Mouse (Mus musculus) heart, embryonic 13.5 days (tissue): Measurements from ENCODE around the gene BC051019. TPM values are rescaled to one million over a fixed set of nuclear protein-coding genes. Genes with fewer than 3 reads are reported as not detected.

Experiments used
- ATAC-seq: fragments of 200-750 bp; cut with Nextera tagmentation; 2 replicates; pipeline ENCODE4 v1.8.0; 2017; ENCODE audit warnings: moderate TSS enrichment; ENCODE audit not compliant: insufficient number of reproducible peaks, low FRiP score, low TSS enrichment; ENCODE audit errors: extremely low read depth
- H3K27ac ChIP-seq: fragments of 300-500 bp; sonication (generic); replicated peaks from 2 replicates; pipeline ENCODE4 v1.5.1; 2015; ENCODE audit warnings: moderate library complexity, mild to moderate bottlenecking, inconsistent platforms
- H3K27me3 ChIP-seq: fragments of 300-500 bp; sonication (generic); replicated peaks from 2 replicates; pipeline ENCODE4 v1.6.1; 2015; ENCODE audit warnings: mild to moderate bottlenecking, inconsistent platforms
- H3K36me3 ChIP-seq: fragments of 300-500 bp; sonication (generic); 2 replicates; pipeline ENCODE4 v1.6.1; 2015; ENCODE audit warnings: mild to moderate bottlenecking, inconsistent platforms
- H3K4me1 ChIP-seq: fragments of 300-500 bp; sonication (generic); 2 replicates; pipeline ENCODE4 v1.6.1; 2015; ENCODE audit warnings: inconsistent platforms
- H3K4me2 ChIP-seq: fragments of 300-500 bp; sonication (generic); 2 replicates; pipeline ENCODE4 v1.6.1; 2015; ENCODE audit warnings: inconsistent platforms, mild to moderate bottlenecking, moderate library complexity
- H3K4me3 ChIP-seq: fragments of 300-500 bp; sonication (generic); 2 replicates; pipeline ENCODE4 v1.5.1; 2015; ENCODE audit warnings: moderate library complexity, mild to moderate bottlenecking, inconsistent platforms
- H3K9ac ChIP-seq: fragments of 300-500 bp; sonication (generic); 2 replicates; pipeline ENCODE4 v1.6.1; 2015; ENCODE audit warnings: inconsistent platforms, mild to moderate bottlenecking, moderate library complexity
- H3K9me3 ChIP-seq: fragments of 300-500 bp; sonication (generic); 2 replicates; pipeline ENCODE4 v1.6.1; 2016; ENCODE audit warnings: inconsistent platforms
- WGBS: fragments of 180-500 bp; shearing (Covaris S2); methylation state at CpG from one replicate; pipeline ENCODE4 v1.1.7; 2015; ENCODE audit warnings: mixed read lengths; 5-methylcytosine and 5-hydroxymethylcytosine counted together
- polyA plus RNA-seq: library from polyadenylated mRNA; unstranded; fragments of >200 nt; fragmentation: Nextera tagmentation; extraction: Ambion mirVana; gene quantifications from 2 replicates; pipeline ENCODE4 v1.2.1, GENCODE M21; 2015

The BC051019 gene
- polyA plus RNA-seq, result 0.09 and 0.12 TPM in 2 replicates

- Histone ChIP-seq H3K36me3 (no peaks in the 10 kb centered on the region), H3K27me3 (no peaks in the 10 kb centered on the region), H3K9me3 (no peaks in the 10 kb centered on the region), H3K4me1 (0 out of 2 replicates have a peak, but pooled peaks cover under 1% of the 10 kb centered on the region), H3K4me3 (no peak within 1 kb of the TSS), H3K9ac (no peak within 1 kb of the TSS), H3K4me2 (no peak within 1 kb of the TSS), H3K27ac (no peak within 1 kb of the TSS)
- WGBS, result 90% methylated on average over 5 of the region's 5 CpGs
- ATAC-seq, result no peak
These were observed at the start of gene BC051019 for GRCm38 (mm10) chr7:109723697-109724096. TSS of gene BC051019 (minus strand) at chr7:109723850.

- Histone ChIP-seq H3K4me1 (no peaks in the 10 kb centered on the region), H3K36me3 (no peaks in the 10 kb centered on the region), H3K9me3 (no peaks in the 10 kb centered on the region), H3K4me3 (no peak overlapping the region), H3K4me2 (no peak overlapping the region), H3K27me3 (peaks cover 4% of the 10 kb centered on the region; the same call in 1 of the 2 replicates), H3K27ac (no peak overlapping the region), H3K9ac (no peak overlapping the region)
- no peak for ATAC-seq
These were observed 48.6 kb upstream of the BC051019 start for GRCm38 (mm10) chr7:109772251-109772650.

GRCm38 (mm10) chr7:109768699-109769383 is 45.2 kb upstream of the BC051019 start:
- no peaks in the 10 kb centered on the region for H3K36me3 ChIP-seq
- H3K4me1 ChIP-seq, result no peaks in the 10 kb centered on the region
- no peak for ATAC-seq
- H3K9me3 ChIP-seq, result no peaks in the 10 kb centered on the region
- no peak overlapping the region for H3K4me2 ChIP-seq
- no peak overlapping the region for H3K9ac ChIP-seq
- 27% methylated on average over 2 of the region's 2 CpGs for WGBS
- no peak overlapping the region for H3K27ac ChIP-seq
- no peaks in the 10 kb centered on the region for H3K27me3 ChIP-seq
- no peak overlapping the region for H3K4me3 ChIP-seq

- Histone ChIP-seq H3K9me3 (no peaks in the 10 kb centered on the region), H3K4me3 (no peak overlapping the region), H3K9ac (no peak overlapping the region), H3K27me3 (no peaks in the 10 kb centered on the region), H3K27ac (no peak overlapping the region), H3K36me3 (no peaks in the 10 kb centered on the region), H3K4me2 (no peak overlapping the region), H3K4me1 (no peaks in the 10 kb centered on the region)
- ATAC-seq, result no peak
- 76% methylated on average over 7 of the region's 7 CpGs for WGBS
These were observed 44.1 kb upstream of the BC051019 start for GRCm38 (mm10) chr7:109767575-109768350.

DNA sequence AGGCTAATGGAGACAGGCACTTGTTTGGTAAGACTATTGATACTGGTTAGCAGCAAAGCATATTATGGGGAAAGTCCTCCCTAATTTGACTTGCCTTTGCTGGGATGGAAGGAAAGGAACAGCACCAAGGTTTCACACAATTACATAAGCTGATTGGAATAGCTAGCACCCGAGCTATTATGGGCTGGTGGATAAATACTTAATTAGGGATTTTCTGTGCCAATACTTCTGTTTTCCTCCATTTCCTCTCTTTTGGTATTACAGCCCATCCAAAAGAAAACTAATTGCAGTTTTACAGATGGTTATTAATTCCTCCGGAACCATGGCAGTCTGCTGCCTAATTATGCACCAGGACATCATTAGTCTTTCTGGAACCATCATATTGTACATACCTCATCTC is 40.4 kb upstream of the BC051019 start:
- no peak for ATAC-seq
- Histone ChIP-seq H3K4me2 (no peak overlapping the region), H3K36me3 (no peaks in the 10 kb centered on the region), H3K27ac (no peak overlapping the region), H3K4me3 (no peak overlapping the region), H3K9me3 (no peaks in the 10 kb centered on the region), H3K27me3 (no peaks in the 10 kb centered on the region), H3K4me1 (no peaks in the 10 kb centered on the region), H3K9ac (no peak overlapping the region)
- WGBS, result 75% methylated on average over 2 of the region's 2 CpGs

GRCm38 (mm10) chr7:109756291-109756690 is 32.6 kb upstream of the BC051019 start:
- no peaks in the 10 kb centered on the region for H3K27me3 ChIP-seq
- ATAC-seq, result no peak
- no peak overlapping the region for H3K4me3 ChIP-seq
- H3K27ac ChIP-seq, result no peak overlapping the region
- WGBS, result 89% methylated on average over 3 of the region's 3 CpGs
- H3K9me3 ChIP-seq, result no peaks in the 10 kb centered on the region
- peaks cover 15% of the 10 kb centered on the region for H3K4me1 ChIP-seq
- H3K36me3 ChIP-seq, result no peaks in the 10 kb centered on the region
- H3K4me2 ChIP-seq, result no peak overlapping the region
- no peak overlapping the region for H3K9ac ChIP-seq

GRCm38 (mm10) chr7:109754034-109754433 is 30.4 kb upstream of the BC051019 start:
- Histone ChIP-seq H3K27ac (no peak overlapping the region), H3K4me3 (no peak overlapping the region), H3K9me3 (no peaks in the 10 kb centered on the region), H3K27me3 (no peaks in the 10 kb centered on the region), H3K9ac (no peak overlapping the region), H3K36me3 (peaks cover 4% of the 10 kb centered on the region; the same call in 1 of the 2 replicates), H3K4me1 (peaks cover 25% of the 10 kb centered on the region), H3K4me2 (no peak overlapping the region)
- 88% methylated on average over 8 of the region's 8 CpGs for WGBS
- ATAC-seq, result no peak

- Histone ChIP-seq H3K4me3 (peak within 1 kb of the TSS; percentile 62), H3K4me1 (peaks cover 25% of the 10 kb centered on the region), H3K27me3 (no peaks in the 10 kb centered on the region), H3K36me3 (peaks cover 7% of the 10 kb centered on the region; the same call in 1 of the 2 replicates), H3K27ac (peak within 1 kb of the TSS; percentile 81), H3K4me2 (peak within 1 kb of the TSS; percentile 87), H3K9me3 (no peaks in the 10 kb centered on the region), H3K9ac (peak within 1 kb of the TSS; percentile 86)
- WGBS, result under 1% methylated on average over 72 of the region's 74 CpGs
- ATAC-seq, result peak; percentile 83
These were observed 28.6 kb upstream of the BC051019 start, which contains the start of gene Tmem9b for GRCm38 (mm10) chr7:109752008-109752925. TSS of gene Tmem9b (minus strand) at chr7:109752875.

GRCm38 (mm10) chr7:109751427-109752007 is 27.9 kb upstream of the BC051019 start:
- Histone ChIP-seq H3K27me3 (no peaks in the 10 kb centered on the region), H3K36me3 (peaks cover 13% of the 10 kb centered on the region), H3K4me2 (peak overlapping the region; percentile 87), H3K4me3 (peak overlapping the region; percentile 62), H3K9ac (peak overlapping the region; percentile 86), H3K9me3 (no peaks in the 10 kb centered on the region), H3K27ac (peak overlapping the region; percentile 81), H3K4me1 (peaks cover 25% of the 10 kb centered on the region)
- 1% methylated on average over 13 of the region's 13 CpGs for WGBS
- ATAC-seq, result no peak

DNA sequence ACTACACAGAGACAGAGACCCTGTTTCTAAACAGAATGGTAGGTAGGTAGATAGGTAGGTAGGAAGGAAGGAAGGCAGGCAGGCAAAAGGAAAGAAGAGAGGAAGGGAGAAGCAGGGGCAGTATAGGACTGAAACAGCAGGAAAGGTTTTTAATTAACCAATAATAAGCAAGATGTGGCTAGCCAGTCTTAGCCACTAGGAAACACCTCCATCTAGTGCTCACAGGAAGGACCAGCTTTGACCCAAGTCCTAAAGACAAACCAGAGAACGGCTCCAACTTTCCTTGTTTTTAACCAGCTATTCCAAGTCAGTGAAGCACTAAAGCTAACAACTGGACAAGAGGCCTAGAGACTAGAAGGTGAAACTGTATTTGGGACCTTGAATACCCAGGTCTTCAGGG is 24.1 kb upstream of the BC051019 start:
- H3K9me3 ChIP-seq, result no peaks in the 10 kb centered on the region
- ATAC-seq, result no peak
- H3K27me3 ChIP-seq, result no peaks in the 10 kb centered on the region
- no peak overlapping the region for H3K4me2 ChIP-seq
- H3K4me3 ChIP-seq, result no peak overlapping the region
- peaks cover 16% of the 10 kb centered on the region for H3K4me1 ChIP-seq
- H3K9ac ChIP-seq, result no peak overlapping the region
- WGBS, result 44% methylated on average over 1 of the region's 1 CpGs
- H3K27ac ChIP-seq, result no peak overlapping the region
- H3K36me3 ChIP-seq, result peaks cover 49% of the 10 kb centered on the region
